23 mouse cellular contexts compared by ENCODE assay signal in the genomic region with DNA sequence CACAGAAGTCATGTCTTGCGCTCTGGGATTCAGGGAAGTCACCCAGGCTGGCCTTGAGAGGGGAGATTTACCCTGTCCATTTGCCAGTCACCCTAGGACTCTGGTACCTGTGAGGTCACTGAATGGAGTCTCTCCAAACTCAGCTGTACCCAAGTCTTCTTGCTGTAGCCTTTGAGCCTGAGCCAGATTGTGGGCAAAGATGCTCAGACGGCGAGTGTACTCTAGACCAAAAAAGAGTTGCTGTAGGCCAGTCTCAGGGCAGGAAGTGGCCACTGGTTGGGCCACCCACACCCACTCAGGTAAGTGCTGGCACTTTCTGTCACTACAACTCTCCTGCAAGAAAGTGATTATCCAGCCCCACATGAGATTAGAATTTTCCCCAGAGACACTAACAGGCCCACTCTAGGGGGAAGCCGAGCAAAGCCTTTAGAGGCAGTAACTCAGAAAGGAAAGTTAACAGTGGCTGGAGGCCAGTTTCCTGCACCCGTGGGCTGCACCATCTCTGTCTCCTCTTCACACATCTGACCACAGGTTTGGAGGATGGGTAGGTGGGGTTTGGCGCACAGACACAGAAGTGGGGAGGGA. TPM values are rescaled to one million over a fixed set of nuclear protein-coding genes. Genes with fewer than 3 reads are reported as not detected.
DNase-seq lines count a peak whose midpoint lies in the region; ATAC-seq lines count a peak whose summit lies in the region.
"Had no signal": no experiment of that assay in that cellular context is flagged by ENCODE, and none has a peak within 500 bp of the region (broad histone marks: within the 10 kb centered on the region; RNA-seq: fewer than 3 reads in every experiment).

No protein-coding gene starts in this region.

- H3K4me1 ChIP-seq in midbrain, embryonic 13.5 days (replicated peaks), result peaks cover 26% of the 10 kb centered on the region
- H3K4me1 ChIP-seq in midbrain, embryonic 14.5 days (ENCODE audit: control insufficient read depth, insufficient read depth, low read length), result peaks cover 6% of the 10 kb centered on the region

- H3K27me3 ChIP-seq in midbrain, embryonic 13.5 days, result no peaks in the 10 kb centered on the region
- H3K27me3 ChIP-seq in midbrain, embryonic 14.5 days (ENCODE audit: control insufficient read depth, insufficient read depth, low read length), result no peaks in the 10 kb centered on the region
- H3K27me3 ChIP-seq: hindbrain, embryonic 12.5 days; hindbrain, embryonic 15.5 days; Patski had no signal

- 98% methylated on average over 6 of the region's 6 CpGs for WGBS in midbrain, embryonic 13.5 days
- WGBS in midbrain, embryonic 14.5 days, result 95% methylated on average over 6 of the region's 6 CpGs

- no peak for DNase-seq in midbrain, embryonic 14.5 days
- DNase-seq in 3T3-L1 (ENCODE audit: low read depth, low spot score), result peak; percentile 84
- peak; percentile 69 for DNase-seq in Muller cell, postnatal 12 days (ENCODE audit: inconsistent ontology term)
- DNase-seq in natural killer cell, adult 2 months (ENCODE audit: low spot score in 2 of 2), result peak; percentile 57 to 70
- DNase-seq in yolk sac, embryonic 10.5 days (ENCODE audit: low spot score), result no peak
- DNase-seq: adrenal gland, postnatal 10 days; adrenal gland, postnatal 36 days; cerebellum, adult 18-20 months; cerebellum, adult 9-10 months; cerebellum, postnatal 14 days; gastrocnemius, postnatal 10 days; gastrocnemius, postnatal 36 days had no signal

- H3K36me3 ChIP-seq in midbrain, embryonic 13.5 days, result peaks cover 52% of the 10 kb centered on the region
- peaks cover 51% of the 10 kb centered on the region for H3K36me3 ChIP-seq in midbrain, embryonic 14.5 days (ENCODE audit: control insufficient read depth, insufficient read depth, low read length)

- H3K9me3 ChIP-seq in midbrain, embryonic 13.5 days, result no peaks in the 10 kb centered on the region
- no peaks in the 10 kb centered on the region for H3K9me3 ChIP-seq in midbrain, embryonic 14.5 days (ENCODE audit: control insufficient read depth, low read length)
- H3K9me3 ChIP-seq: heart, embryonic 10.5 days; hindbrain, embryonic 12.5 days; hindbrain, embryonic 15.5 days had no signal

- H3K4me3 ChIP-seq in midbrain, embryonic 13.5 days (replicated peaks), result no peak overlapping the region
- H3K4me3 ChIP-seq in midbrain, embryonic 14.5 days (replicated peaks; ENCODE audit: low read depth, low read length), result no peak overlapping the region
- H3K4me3 ChIP-seq: heart, adult 2 months; heart, embryonic 10.5 days; hindbrain, embryonic 12.5 days; hindbrain, embryonic 15.5 days had no signal

- 0 out of 2 replicates have a peak overlapping the region, but pooled peaks have one; percentile 14 for H3K9ac ChIP-seq in midbrain, embryonic 13.5 days (replicated peaks)
- no peak overlapping the region for H3K9ac ChIP-seq in midbrain, embryonic 14.5 days (replicated peaks; ENCODE audit: low read length)
- H3K9ac ChIP-seq: hindbrain, embryonic 12.5 days; hindbrain, embryonic 15.5 days had no signal

- no peak overlapping the region for H3K27ac ChIP-seq in midbrain, embryonic 13.5 days
- no peak overlapping the region for H3K27ac ChIP-seq in midbrain, embryonic 14.5 days (replicated peaks; ENCODE audit: low read depth, low read length)
- H3K27ac ChIP-seq: heart, adult 2 months; heart, embryonic 10.5 days; hindbrain, embryonic 12.5 days; hindbrain, embryonic 15.5 days had no signal

- ATAC-seq in midbrain, embryonic 13.5 days, result no peak
- no peak for ATAC-seq in midbrain, embryonic 14.5 days (ENCODE audit: low FRiP score, low TSS enrichment)
- ATAC-seq: forebrain, embryonic 16.5 days; Patski had no signal

- H3K4me2 ChIP-seq in midbrain, embryonic 13.5 days (replicated peaks), result no peak overlapping the region
- no peak overlapping the region for H3K4me2 ChIP-seq in midbrain, embryonic 14.5 days (ENCODE audit: low read length)
- H3K4me2 ChIP-seq: hindbrain, embryonic 12.5 days; hindbrain, embryonic 15.5 days had no signal

RNA-seq across cellular contexts. Expression of gene Ctsw, which starts 1.3 kb away (rescaled TPM):
- 5.2 and 5.7 TPM in 2 replicates for polyA plus RNA-seq in midbrain, embryonic 13.5 days (2015; fragmentation: Nextera tagmentation; extraction: Ambion mirVana)
- 4.3 and 4.9 TPM in 2 replicates for polyA plus RNA-seq in midbrain, embryonic 14.5 days (2014; fragmentation: Nextera tagmentation; extraction: Ambion mirVana)

RNA-seq across cellular contexts. Expression of gene Fibp, which starts 6.6 kb away (rescaled TPM):
- 183 and 192 TPM in 2 replicates for polyA plus RNA-seq in midbrain, embryonic 13.5 days (2015; fragmentation: Nextera tagmentation; extraction: Ambion mirVana)
- polyA plus RNA-seq in midbrain, embryonic 14.5 days (2014; fragmentation: Nextera tagmentation; extraction: Ambion mirVana), result 169 and 199 TPM in 2 replicates

RNA-seq across cellular contexts. Expression of gene Efemp2, which starts 6.7 kb away (rescaled TPM):
- 31.8 and 33.4 TPM in 2 replicates for polyA plus RNA-seq in midbrain, embryonic 13.5 days (2015; fragmentation: Nextera tagmentation; extraction: Ambion mirVana)
- 18.0 and 28.7 TPM in 2 replicates for polyA plus RNA-seq in midbrain, embryonic 14.5 days (2014; fragmentation: Nextera tagmentation; extraction: Ambion mirVana)

RNA-seq across cellular contexts. Expression of gene Ccdc85b, which starts 9.3 kb away (rescaled TPM):
- 6.9 and 9.7 TPM in 2 replicates for polyA plus RNA-seq in midbrain, embryonic 13.5 days (2015; fragmentation: Nextera tagmentation; extraction: Ambion mirVana)
- polyA plus RNA-seq in midbrain, embryonic 14.5 days (2014; fragmentation: Nextera tagmentation; extraction: Ambion mirVana), result 7.6 and 9.1 TPM in 2 replicates

RNA-seq across cellular contexts. Expression of gene Fosl1, which starts 19.7 kb away (rescaled TPM):
- not detected in 2 replicates for polyA plus RNA-seq in midbrain, embryonic 13.5 days (2015; fragmentation: Nextera tagmentation; extraction: Ambion mirVana)
- not detected in 2 replicates for polyA plus RNA-seq in midbrain, embryonic 14.5 days (2014; fragmentation: Nextera tagmentation; extraction: Ambion mirVana)
- polyA plus RNA-seq: embryonic facial prominence, embryonic 11.5 days; embryonic facial prominence, embryonic 14.5 days; forebrain, embryonic 11.5 days; forebrain, embryonic 16.5 days; heart, adult 2 months; heart, embryonic 14.5 days; hindbrain, embryonic 12.5 days; hindbrain, embryonic 15.5 days had no signal

Comparison
In these comparisons a context has a peak if more than half of its experiments do, and no peak if none do; other contexts are left out.
1. DNase-seq: peak in 3T3-L1 (single experiment), Muller cell, postnatal 12 days (single experiment) and natural killer cell, adult 2 months (2 of 2); none in midbrain, embryonic 14.5 days (single experiment) and yolk sac, embryonic 10.5 days (single experiment).